In genomic region chr17:80500025-80500424, GRCm38 (mm10) we compare ENCODE assay signal across 27 mouse cellular contexts. TPM values are rescaled to one million over a fixed set of nuclear protein-coding genes. Genes with fewer than 3 reads are reported as not detected.
A peak's percentile ranks its signal among the peaks of the same experiment; 100 is the strongest.
DNase-seq lines count a peak whose midpoint lies in the region; ATAC-seq and TF ChIP-seq lines count a peak whose summit lies in the region.
"Had no signal": no experiment of that assay in that cellular context is flagged by ENCODE, and none has a peak within 500 bp of the region (broad histone marks: within the 10 kb centered on the region; RNA-seq: fewer than 3 reads in every experiment).

No protein-coding gene starts in this region.

- 82% methylated on average over 4 of the region's 4 CpGs for WGBS in hindbrain, embryonic 14.5 days

- TF ChIP-seq EP300 in CH12.LX (IDR thresholded peaks at IDR 0.05; ENCODE audit: low read length): no peak

- H3K4me1 ChIP-seq in CH12.LX (ENCODE audit: control insufficient read depth in 1 of 2, insufficient read depth in 2 of 2) (peaks cover 4 to 49% of the 10 kb centered on the region in 2 experiments; a peak in 3 of 4 replicates), E14TG2a.4 (replicated peaks; ENCODE audit: low read depth, low read length) (peaks cover 72% of the 10 kb centered on the region)
- no peaks in the 10 kb centered on the region for H3K4me1 ChIP-seq in hindbrain, embryonic 14.5 days (replicated peaks; ENCODE audit: control insufficient read depth, insufficient read depth, low read length)
- H3K4me1 ChIP-seq: embryonic facial prominence, embryonic 15.5 days; forebrain, embryonic 12.5 days had no signal

- peak overlapping the region; percentile 73 for H3K27ac ChIP-seq in CH12.LX (ENCODE audit: insufficient read depth, low read depth)
- H3K27ac ChIP-seq in hindbrain, embryonic 14.5 days: no peak overlapping the region
- H3K27ac ChIP-seq: embryonic facial prominence, embryonic 13.5 days; embryonic facial prominence, embryonic 15.5 days; forebrain, embryonic 10.5 days; forebrain, embryonic 12.5 days had no signal

- peak overlapping the region; percentile 34 for H3K9ac ChIP-seq in CH12.LX (ENCODE audit: insufficient read depth, low read depth)
- H3K9ac ChIP-seq in hindbrain, embryonic 14.5 days: no peak overlapping the region
- H3K9ac ChIP-seq: embryonic facial prominence, embryonic 13.5 days; embryonic facial prominence, embryonic 15.5 days; forebrain, embryonic 12.5 days had no signal

- H3K4me3 ChIP-seq in CH12.LX (replicated peaks in 1 of 3; ENCODE audit: low read depth in 2 of 3, low read length in 2 of 3, poor library complexity in 1 of 3) (peak overlapping the region; percentile 17 to 57 (median 55)), E14TG2a.4 (replicated peaks; ENCODE audit: low read length) (peak overlapping the region; percentile 69)
- H3K4me3 ChIP-seq in hindbrain, embryonic 14.5 days (replicated peaks; ENCODE audit: low read length): no peak overlapping the region
- H3K4me3 ChIP-seq: embryonic facial prominence, embryonic 13.5 days; embryonic facial prominence, embryonic 15.5 days; erythroblast, embryonic 14.5 days; forebrain, embryonic 10.5 days; forebrain, embryonic 12.5 days had no signal

- no peak for TF ChIP-seq RAD21 in CH12.LX (IDR thresholded peaks at IDR 0.05; ENCODE audit: low read depth, low read length)

- peak overlapping the region; percentile 74 for H3K4me2 ChIP-seq in CH12.LX (ENCODE audit: insufficient read depth, low read depth, poor library complexity, severe bottlenecking)
- no peak overlapping the region for H3K4me2 ChIP-seq in hindbrain, embryonic 14.5 days (replicated peaks)
- H3K4me2 ChIP-seq: embryonic facial prominence, embryonic 13.5 days; embryonic facial prominence, embryonic 15.5 days; forebrain, embryonic 12.5 days had no signal

- H3K9me3 ChIP-seq in CH12.LX (replicated peaks; ENCODE audit: low read length) (no peaks in the 10 kb centered on the region), E14TG2a.4 (ENCODE audit: low read length) (no peaks in the 10 kb centered on the region)
- no peaks in the 10 kb centered on the region for H3K9me3 ChIP-seq in hindbrain, embryonic 14.5 days (ENCODE audit: control insufficient read depth, low read length)
- H3K9me3 ChIP-seq: embryonic facial prominence, embryonic 13.5 days; embryonic facial prominence, embryonic 15.5 days; forebrain, embryonic 10.5 days; forebrain, embryonic 12.5 days; G1E had no signal

- DNase-seq in CH12.LX (ENCODE audit: extremely low read depth) (no peak), ES-CJ7 (ENCODE audit: low read depth, low spot score) (peak; percentile 53), R1 (ENCODE audit: low read depth, low spot score) (peak; percentile 78)
- no peak for DNase-seq in frontal cortex, adult 2 months (ENCODE audit: extremely low spot score in 1 of 2, low spot score in 1 of 2)
- DNase-seq in hindbrain, embryonic 14.5 days (ENCODE audit: low spot score): no peak
- DNase-seq in yolk sac, embryonic 10.5 days (ENCODE audit: low spot score): no peak
- no peak for DNase-seq in gastrocnemius, adult 8-10 months (ENCODE audit: low spot score in 2 of 2)
- DNase-seq: adrenal gland, adult 2 months; adrenal gland, postnatal 10 days; adrenal gland, postnatal 25 days; cerebellum, adult 11 months; cerebellum, adult 18-20 months; cerebellum, adult 8-10 months; cerebellum, adult 9-11 months; cerebellum, postnatal 14 days; cerebellum, postnatal 36 days; embryo, embryonic 11 days had no signal

- H3K27me3 ChIP-seq in CH12.LX (replicated peaks) (no peaks in the 10 kb centered on the region), E14TG2a.4 (ENCODE audit: insufficient read depth, low read length) (no peaks in the 10 kb centered on the region)
- no peaks in the 10 kb centered on the region for H3K27me3 ChIP-seq in hindbrain, embryonic 14.5 days (ENCODE audit: control insufficient read depth, insufficient read depth, low read length)
- H3K27me3 ChIP-seq: embryonic facial prominence, embryonic 13.5 days; embryonic facial prominence, embryonic 15.5 days; forebrain, embryonic 12.5 days; Patski had no signal

- peaks cover 0 to 11% of the 10 kb centered on the region in 2 experiments for H3K36me3 ChIP-seq in CH12.LX (replicated peaks in 1 of 2; ENCODE audit: control insufficient read depth in 1 of 2, insufficient read depth in 1 of 2, low read length in 1 of 2)
- peaks cover 12% of the 10 kb centered on the region for H3K36me3 ChIP-seq in E14TG2a.4 (ENCODE audit: insufficient read depth, low read length)
- H3K36me3 ChIP-seq in hindbrain, embryonic 14.5 days (replicated peaks; ENCODE audit: control insufficient read depth, insufficient read depth): no peaks in the 10 kb centered on the region
- H3K36me3 ChIP-seq: embryonic facial prominence, embryonic 13.5 days; embryonic facial prominence, embryonic 15.5 days; forebrain, embryonic 10.5 days; forebrain, embryonic 12.5 days; G1E had no signal

- TF ChIP-seq POLR2A in CH12.LX (IDR thresholded peaks at IDR 0.05; ENCODE audit: low read depth, low read length): no peak

- no peaks in the 10 kb centered on the region for H3K79me2 ChIP-seq in CH12.LX (replicated peaks; ENCODE audit: control insufficient read depth, extremely low read depth, insufficient read depth, poor library complexity, severe bottlenecking)

- no peak for ATAC-seq in hindbrain, embryonic 14.5 days (ENCODE audit: low FRiP score)
- ATAC-seq: forebrain, embryonic 14.5 days; forebrain, embryonic 16.5 days; Patski had no signal

- dilution Hi-C loops in CH12.LX (cut with MboI; ENCODE audit: extremely low pct_ligation_motif_present, extremely low pct_unique_long_range_greater_than_20kb, low sequenced_read_pairs): no loop called here

- TF ChIP-seq CTCF in CH12.LX (conservative IDR thresholded peaks at IDR 0.05 in 1 of 2, IDR thresholded peaks at IDR 0.05 in 1 of 2; ENCODE audit: low read depth in 2 of 2, low read length in 2 of 2): no peak
- no peak for TF ChIP-seq CTCF in E14TG2a.4 (conservative IDR thresholded peaks at IDR 0.05; ENCODE audit: low read length)

- in situ Hi-C loops in CH12.LX (cut with MboI; ENCODE audit: low pct_ligation_motif_present, low pct_unique_long_range_greater_than_20kb, low sequenced_read_pairs): no loop called here

TF ChIP-seq in CH12.LX, 34 proteins besides CTCF, POLR2A, EP300 and RAD21:
- TF ChIP-seq ZKSCAN1 (IDR thresholded peaks at IDR 0.05; ENCODE audit: borderline replicate concordance, low read depth, low read length): no peak
- no peak for TF ChIP-seq BHLHE40 (IDR thresholded peaks at IDR 0.05; ENCODE audit: low read depth, low read length)
- TF ChIP-seq MAZ (IDR thresholded peaks at IDR 0.05; ENCODE audit: low read depth, low read length): no peak
- no peak for TF ChIP-seq ZC3H11A (IDR thresholded peaks at IDR 0.05; ENCODE audit: low read depth, low read length)
- TF ChIP-seq KAT2A (IDR thresholded peaks at IDR 0.05; ENCODE audit: insufficient replicate concordance, low read length): no peak
- TF ChIP-seq ELF1 (IDR thresholded peaks at IDR 0.05; ENCODE audit: low read depth, low read length): no peak
- TF ChIP-seq ETS1 (conservative IDR thresholded peaks at IDR 0.05; ENCODE audit: low read depth, low read length): no peak
- TF ChIP-seq SIN3A (IDR thresholded peaks at IDR 0.05; ENCODE audit: low read length): no peak
- TF ChIP-seq JUND (conservative IDR thresholded peaks at IDR 0.05; ENCODE audit: low read depth, low read length): no peak
- no peak for TF ChIP-seq PAX5 (IDR thresholded peaks at IDR 0.05; ENCODE audit: low read length)
- no peak for TF ChIP-seq USF2 (conservative IDR thresholded peaks at IDR 0.05; ENCODE audit: low read depth, low read length)
- TF ChIP-seq CHD2 (IDR thresholded peaks at IDR 0.05; ENCODE audit: low read length): no peak
- no peak for TF ChIP-seq RCOR1 (conservative IDR thresholded peaks at IDR 0.05; ENCODE audit: low read depth, low read length)
- no peak for TF ChIP-seq POLR2AphosphoS2 (IDR thresholded peaks at IDR 0.05; ENCODE audit: low read depth, low read length)
- TF ChIP-seq MEF2A (IDR thresholded peaks at IDR 0.05; ENCODE audit: borderline replicate concordance, low read depth, low read length): no peak
TF ChIP-seq in CH12.LX: peak in this region for 0.

RNA-seq across cellular contexts. Expression of gene Sos1, which starts 19.8 kb away (rescaled TPM):
- total RNA-seq in CH12.LX (2012; rRNA removed) (4.7 TPM in 2 replicates), CH12.LX (2014; rRNA removed) (3.6 and 4.0 TPM in 2 replicates)
- polyA plus RNA-seq in CH12.LX (2012; ENCODE audit: insufficient read length, low read depth): 9.5 and 10.7 TPM in 2 replicates
- 16.3 and 16.6 TPM in 2 replicates for polyA plus RNA-seq in frontal cortex, adult 2 months (2012; rRNA removed)
- polyA plus RNA-seq in hindbrain, embryonic 14.5 days (2014; fragmentation: Nextera tagmentation; extraction: Ambion mirVana): 13.4 and 13.5 TPM in 2 replicates
- 10 to 100 TPM; 13.2 to 16.6 (median 16.0) TPM for total RNA-seq in gastrocnemius, adult 8-10 months (2022)

Comparison
In these comparisons a context has a peak if more than half of its experiments do, and no peak if none do; other contexts are left out.
1. DNase-seq: peak in ES-CJ7 (single experiment) and R1 (single experiment); none in CH12.LX (single experiment), frontal cortex, adult 2 months (0 of 2), hindbrain, embryonic 14.5 days (single experiment), yolk sac, embryonic 10.5 days (single experiment) and gastrocnemius, adult 8-10 months (0 of 2).